Mouse (Mus musculus) naive thymus-derived CD4-positive, alpha-beta T cell, adult 2 months (primary cell): Measurements from ENCODE around the gene Trmt1.
A peak's percentile ranks its signal among the peaks of the same experiment; 100 is the strongest.

Source experiments
- DNase-seq: peaks from one replicate; pipeline ENCODE4 v3.0.0-alpha.2; 2011; ENCODE audit warnings: low read depth

Gene Trmt1

GRCm38 (mm10) chr8:84686191-84687002, at the start of gene Trmt1:
Gene Trmt1, plus strand, starts transcription at chr8:84686307.
- peak; percentile 55 for DNase-seq

- peak; percentile 52 for DNase-seq
These were observed 48.1 kb upstream of the Trmt1 start for GRCm38 (mm10) chr8:84637946-84638554.

- no peak for DNase-seq
These were observed 47.4 kb upstream of the Trmt1 start for GRCm38 (mm10) chr8:84638555-84639161.

- DNase-seq: peak; percentile 96
These were observed 46.7 kb upstream of the Trmt1 start for GRCm38 (mm10) chr8:84639162-84640009.

GRCm38 (mm10) chr8:84640010-84640588, 46.0 kb upstream of the Trmt1 start:
- peak; percentile 24 for DNase-seq

- no peak for DNase-seq
These were observed 45.4 kb upstream of the Trmt1 start for GRCm38 (mm10) chr8:84640617-84641294.

DNA sequence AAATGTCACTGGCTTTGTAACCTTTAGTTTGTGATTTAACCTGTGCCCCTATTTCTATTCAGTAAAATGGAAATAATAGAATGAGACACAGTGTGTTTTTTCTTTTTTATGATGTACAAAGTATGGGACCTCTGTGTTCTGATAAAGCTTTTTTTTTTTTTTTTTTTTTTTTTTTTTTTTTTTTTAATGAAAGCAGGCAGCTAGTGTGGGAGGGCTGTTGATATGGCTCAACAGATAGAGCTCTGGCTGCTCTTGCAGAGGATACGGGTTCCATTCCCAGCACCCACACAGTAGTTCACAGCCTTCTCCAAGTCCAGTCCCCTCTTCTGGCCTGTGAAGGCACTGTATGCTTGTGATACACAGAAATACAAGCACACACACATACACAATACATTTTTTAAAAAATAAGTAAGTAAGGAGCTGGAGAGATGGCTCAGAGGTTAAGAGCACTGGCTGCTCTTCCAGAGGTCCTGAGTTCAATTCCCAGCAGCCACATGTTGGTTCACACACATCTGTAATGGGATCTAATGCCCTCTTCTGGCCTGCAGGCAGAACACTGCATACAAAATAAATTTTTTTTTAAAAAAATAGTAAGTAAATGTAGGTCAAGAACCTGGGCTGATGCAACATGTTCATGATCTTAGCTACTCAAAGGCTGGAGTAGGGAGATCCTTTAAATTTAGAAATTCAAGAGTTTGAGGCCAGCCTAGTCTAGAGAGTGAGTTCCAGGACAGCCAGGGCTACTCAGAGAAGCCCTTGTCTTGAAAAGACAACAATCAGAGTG, 44.3 kb upstream of the Trmt1 start:
- DNase-seq: peak; percentile 31

- no peak for DNase-seq
These were observed 43.1 kb upstream of the Trmt1 start for GRCm38 (mm10) chr8:84643019-84643418.

DNA sequence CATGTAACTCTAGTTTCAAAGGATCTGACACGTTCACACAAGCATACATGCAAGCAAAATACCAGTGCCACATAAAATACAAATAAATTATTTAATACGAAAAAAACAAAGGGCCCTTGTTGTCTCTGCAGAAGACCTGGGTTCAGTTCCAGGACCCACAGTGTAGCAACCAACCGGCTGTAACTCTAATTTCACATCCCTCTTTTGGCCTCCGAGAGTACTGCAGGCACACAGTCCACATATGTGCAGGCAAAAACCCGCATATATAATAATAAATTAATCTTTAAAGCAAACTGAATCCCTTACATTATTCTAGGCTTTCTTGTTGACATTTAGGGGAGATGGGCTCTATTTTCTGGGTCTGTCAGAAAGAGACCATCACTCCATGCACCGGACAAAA, 39.3 kb upstream of the Trmt1 start:
- DNase-seq: no peak

- DNase-seq: no peak
These were observed 38.6 kb upstream of the Trmt1 start for GRCm38 (mm10) chr8:84647461-84647901.

GRCm38 (mm10) chr8:84650213-84650612, 35.9 kb upstream of the Trmt1 start:
- no peak for DNase-seq

GRCm38 (mm10) chr8:84653092-84653631, 32.9 kb upstream of the Trmt1 start:
- no peak for DNase-seq

DNA sequence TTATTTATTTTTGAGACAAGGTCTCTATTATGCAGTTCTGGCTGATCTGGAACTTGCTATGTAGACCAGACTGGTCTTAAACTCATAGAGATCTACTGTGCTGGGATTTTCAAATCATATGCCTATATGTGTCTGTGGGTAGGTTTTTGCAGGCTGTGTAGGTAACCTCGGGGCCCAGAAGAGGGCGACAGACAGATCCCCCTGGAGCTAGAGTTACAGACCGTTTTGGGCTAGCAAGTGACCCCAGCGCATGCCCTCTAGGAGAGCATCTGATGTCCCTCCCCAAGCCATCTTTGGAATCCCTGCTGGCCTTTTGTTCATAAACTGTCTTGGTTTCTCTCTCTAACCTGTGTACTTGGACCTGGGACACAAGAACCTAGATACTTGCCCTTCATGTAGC, 31.5 kb upstream of the Trmt1 start:
- DNase-seq: peak; percentile 37

GRCm38 (mm10) chr8:84655336-84656190, 30.5 kb upstream of the Trmt1 start:
- DNase-seq: peak; percentile 40

DNA sequence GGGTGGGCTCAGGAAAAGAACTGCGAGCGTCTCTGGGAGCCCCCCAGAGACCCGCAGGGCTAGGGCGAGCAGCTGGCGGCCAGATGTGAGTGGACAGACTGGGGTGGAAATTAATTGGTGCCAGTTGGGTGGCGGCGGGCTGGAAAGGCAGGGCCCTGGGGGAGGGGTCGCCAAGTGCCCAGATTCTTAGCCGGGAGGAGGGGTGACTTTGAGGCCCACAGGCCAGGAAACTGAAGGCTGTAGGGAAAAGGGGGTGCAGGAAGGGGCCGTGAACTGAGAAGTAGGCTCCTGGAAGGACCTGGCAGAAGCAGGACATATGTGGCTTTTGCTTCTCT, 29.9 kb upstream of the Trmt1 start:
- no peak for DNase-seq

DNA sequence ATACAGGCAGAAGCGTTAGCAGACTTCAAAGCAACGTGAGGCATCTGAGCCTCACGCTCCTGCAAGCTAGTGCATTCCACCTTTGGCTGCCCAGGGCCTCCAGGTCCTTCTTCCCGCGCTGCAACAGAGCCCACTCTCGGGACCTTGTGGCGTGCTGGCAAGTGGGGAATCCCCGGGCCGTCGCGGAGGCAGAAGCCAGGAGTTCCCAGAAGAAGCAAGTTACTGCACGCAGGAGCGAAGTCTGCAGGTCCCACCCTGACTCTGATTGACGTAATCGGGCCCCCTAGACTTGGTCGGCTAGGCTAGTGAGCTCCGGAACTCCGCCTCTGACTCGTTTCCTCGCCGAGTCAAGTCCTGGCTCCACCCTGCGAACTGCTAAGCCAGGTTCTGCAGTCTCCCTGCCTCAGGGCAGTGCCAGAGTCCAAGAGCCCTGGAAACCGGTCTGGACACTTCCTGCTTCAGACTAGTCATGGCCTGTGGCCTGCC, 29.4 kb upstream of the Trmt1 start:
- DNase-seq: peak; percentile 81

- DNase-seq: peak; percentile 32
These were observed 28.9 kb upstream of the Trmt1 start for GRCm38 (mm10) chr8:84657203-84657602.

DNA sequence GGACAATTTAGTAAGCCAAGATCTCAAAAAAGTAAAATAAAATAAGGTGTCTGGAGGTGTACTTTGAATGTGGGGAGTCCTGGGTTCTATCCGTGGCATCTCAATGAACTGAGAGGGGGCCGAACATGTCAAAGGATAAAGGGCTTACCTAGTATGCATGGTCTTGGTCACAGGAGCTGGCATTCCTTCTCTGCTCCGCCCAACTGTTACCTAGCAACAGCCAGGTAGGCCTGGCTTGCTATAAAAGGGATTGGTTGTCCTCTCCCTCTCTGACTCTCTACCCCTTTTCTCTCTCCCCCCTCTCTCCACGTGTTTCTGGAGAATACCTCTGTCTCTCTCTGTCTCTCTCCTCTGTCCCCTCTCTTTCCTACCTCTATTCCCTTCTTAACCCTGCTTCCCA, 28.4 kb upstream of the Trmt1 start:
- peak; percentile 23 for DNase-seq

DNA sequence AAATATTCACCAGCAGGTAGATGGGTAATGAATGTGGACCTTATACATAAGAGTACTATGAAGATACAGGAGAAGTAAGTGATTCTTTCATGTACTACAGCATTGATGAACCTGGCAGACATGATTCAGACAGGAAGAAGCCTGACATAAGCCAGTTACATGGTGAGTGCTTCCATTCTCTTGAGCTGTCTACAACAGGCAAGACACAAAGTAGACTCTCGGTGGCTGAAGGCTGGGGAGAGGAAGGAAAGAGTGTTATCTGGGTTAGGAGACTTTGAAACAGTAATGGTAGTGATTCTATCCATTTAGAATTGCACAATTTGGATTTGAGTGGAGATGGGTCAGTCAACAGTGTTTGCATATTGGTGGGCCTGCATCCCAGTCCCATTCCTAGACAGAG, 27.2 kb upstream of the Trmt1 start:
- DNase-seq: peak; percentile 50
